In the genomic region with DNA sequence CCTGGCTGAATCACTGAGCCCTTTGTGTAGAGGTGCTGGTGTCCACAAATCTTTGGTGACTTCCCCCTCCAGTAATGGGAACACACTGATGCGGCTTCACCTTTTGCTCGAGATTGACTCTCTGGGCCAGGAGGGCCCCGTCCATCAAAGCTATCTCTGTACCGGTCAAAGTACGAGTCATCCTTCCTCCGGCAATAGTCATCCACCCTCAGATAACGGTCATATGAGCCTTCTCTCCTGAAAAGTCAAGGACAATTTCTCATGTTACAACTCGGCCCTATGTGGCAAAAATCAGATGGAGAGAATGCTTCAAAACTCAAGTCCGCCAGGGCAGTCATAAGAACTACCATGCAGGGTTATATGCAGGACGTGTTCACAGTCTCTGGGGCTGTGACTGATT, we compare ENCODE assay signal across 21 mouse cellular contexts. TPM values are rescaled to one million over a fixed set of nuclear protein-coding genes. Genes with fewer than 3 reads are reported as not detected.
DNase-seq lines count a peak whose midpoint lies in the region; ATAC-seq lines count a peak whose summit lies in the region.
"Had no signal": no experiment of that assay in that cellular context is flagged by ENCODE, and none has a peak within 500 bp of the region (broad histone marks: within the 10 kb centered on the region; RNA-seq: fewer than 3 reads in every experiment).

No protein-coding gene starts in this region.

- ATAC-seq in forebrain, embryonic 13.5 days, result no peak
- ATAC-seq: forebrain, embryonic 16.5 days; intestine, embryonic 15.5 days had no signal

- no peak overlapping the region for H3K9ac ChIP-seq in forebrain, embryonic 13.5 days
- H3K9ac ChIP-seq: embryonic facial prominence, embryonic 12.5 days; heart, embryonic 15.5 days; hindbrain, embryonic 14.5 days; intestine, embryonic 15.5 days had no signal

- peaks cover 81% of the 10 kb centered on the region for H3K36me3 ChIP-seq in forebrain, embryonic 13.5 days (ENCODE audit: poor library complexity, severe bottlenecking)

- no peak overlapping the region for H3K4me2 ChIP-seq in forebrain, embryonic 13.5 days
- H3K4me2 ChIP-seq: embryonic facial prominence, embryonic 12.5 days; heart, embryonic 11.5 days; heart, embryonic 15.5 days; hindbrain, embryonic 14.5 days; intestine, embryonic 15.5 days had no signal

- no peaks in the 10 kb centered on the region for H3K27me3 ChIP-seq in forebrain, embryonic 13.5 days
- H3K27me3 ChIP-seq: embryonic facial prominence, embryonic 12.5 days; heart, embryonic 15.5 days; intestine, embryonic 15.5 days had no signal

- H3K27ac ChIP-seq in forebrain, embryonic 13.5 days, result no peak overlapping the region
- H3K27ac ChIP-seq: embryonic facial prominence, embryonic 12.5 days; heart, embryonic 15.5 days; hindbrain, embryonic 10.5 days; hindbrain, embryonic 14.5 days; intestine, embryonic 15.5 days had no signal

- H3K4me1 ChIP-seq in forebrain, embryonic 13.5 days, result no peaks in the 10 kb centered on the region
- H3K4me1 ChIP-seq: embryonic facial prominence, embryonic 12.5 days; heart, embryonic 15.5 days; hindbrain, embryonic 10.5 days; intestine, embryonic 15.5 days had no signal

- 94% methylated on average over 10 of the region's 10 CpGs for WGBS in forebrain, embryonic 13.5 days

- no peaks in the 10 kb centered on the region for H3K9me3 ChIP-seq in forebrain, embryonic 13.5 days (replicated peaks)
- H3K9me3 ChIP-seq: embryonic facial prominence, embryonic 12.5 days; heart, embryonic 15.5 days; hindbrain, embryonic 10.5 days; intestine, embryonic 15.5 days had no signal

- H3K4me3 ChIP-seq in forebrain, embryonic 13.5 days, result no peak overlapping the region
- H3K4me3 ChIP-seq: embryonic facial prominence, embryonic 12.5 days; heart, embryonic 15.5 days; hindbrain, embryonic 10.5 days; intestine, embryonic 15.5 days had no signal

- DNase-seq in heart, adult 11 months, result peak; percentile 45
- DNase-seq in heart, adult 8-10 months (ENCODE audit: low spot score), result no peak
- peak; percentile 57 for DNase-seq in 3T3-L1 (ENCODE audit: low read depth, low spot score)
- DNase-seq in adrenal gland, adult 2 months, result peak; percentile 77
- DNase-seq in adrenal gland, postnatal 25 days, result peak; percentile 30
- DNase-seq in urinary bladder, adult 2 months (ENCODE audit: low spot score), result no peak
- DNase-seq in cerebellum, adult 11-12 months, result no peak
- DNase-seq: cerebellum, adult 11 months; cerebellum, adult 9-10 months; cerebellum, postnatal 25 days; gastrocnemius, postnatal 14 days; kidney, adult 18-20 months had no signal

RNA-seq across cellular contexts. Expression of gene Ncoa5, which starts 24.3 kb away (rescaled TPM):
- total RNA-seq in heart, adult 8-10 months (2022), result 10 to 100 TPM; 15.2 to 18.9 (median 18.6) TPM
- 10 to 100 TPM; 21.0 to 37.6 TPM for total RNA-seq in adrenal gland, adult 2 months (2021)
- 22.3 and 22.6 TPM in 2 replicates for polyA plus RNA-seq in adrenal gland, adult 2 months (2012; rRNA removed)
- 34.1 and 46.2 TPM in 2 replicates for total RNA-seq in adrenal gland, postnatal 25 days (2021)
- polyA plus RNA-seq in urinary bladder, adult 2 months (2012; rRNA removed), result 30.9 and 33.6 TPM in 2 replicates
- 131 and 134 TPM in 2 replicates for polyA plus RNA-seq in forebrain, embryonic 13.5 days (2015; fragmentation: Nextera tagmentation; extraction: Ambion mirVana)

RNA-seq across cellular contexts. Expression of gene Cd40, which starts 45.1 kb away (rescaled TPM):
- total RNA-seq in heart, adult 8-10 months (2022), result 1 to 10 TPM; 1.6 to 2.4 (median 1.9) TPM
- 1 to 10 TPM; 2.4 to 2.9 TPM for total RNA-seq in adrenal gland, adult 2 months (2021)
- 3.2 and 5.3 TPM in 2 replicates for polyA plus RNA-seq in adrenal gland, adult 2 months (2012; rRNA removed)
- total RNA-seq in adrenal gland, postnatal 25 days (2021), result 2.1 and 3.9 TPM in 2 replicates
- polyA plus RNA-seq in urinary bladder, adult 2 months (2012; rRNA removed), result 8.6 and 9.5 TPM in 2 replicates
- 5.4 and 6.6 TPM in 2 replicates for polyA plus RNA-seq in forebrain, embryonic 13.5 days (2015; fragmentation: Nextera tagmentation; extraction: Ambion mirVana)
- total RNA-seq: granulocyte monocyte progenitor cell, adult 5-6 weeks had no signal

RNA-seq across cellular contexts. Expression of gene Slc12a5, which starts 49.7 kb away (rescaled TPM):
- total RNA-seq in heart, adult 8-10 months (2022), result 1 to 10 TPM; 1.2 to 4.2 (median 2.8) TPM
- 1 to 10 TPM; 3.5 to 5.4 TPM for total RNA-seq in adrenal gland, adult 2 months (2021)
- 21.4 and 27.6 TPM in 2 replicates for polyA plus RNA-seq in adrenal gland, adult 2 months (2012; rRNA removed)
- 7.2 and 10.6 TPM in 2 replicates for total RNA-seq in adrenal gland, postnatal 25 days (2021)
- 1.0 and 1.2 TPM in 2 replicates for polyA plus RNA-seq in urinary bladder, adult 2 months (2012; rRNA removed)
- 5.7 and 8.8 TPM in 2 replicates for polyA plus RNA-seq in forebrain, embryonic 13.5 days (2015; fragmentation: Nextera tagmentation; extraction: Ambion mirVana)

Comparison
In these comparisons a context has a peak if more than half of its experiments do, and no peak if none do; other contexts are left out.
1. DNase-seq: peak in heart, adult 11 months (single experiment), 3T3-L1 (single experiment), adrenal gland, adult 2 months (single experiment) and adrenal gland, postnatal 25 days (single experiment); none in heart, adult 8-10 months (single experiment), urinary bladder, adult 2 months (single experiment) and cerebellum, adult 11-12 months (single experiment).